Mouse (Mus musculus): ENCODE data around the gene Slit3. TPM values are rescaled to one million over a fixed set of nuclear protein-coding genes. Genes with fewer than 3 reads are reported as not detected.

Slit3 gene
- polyA plus RNA-seq, 2 experiments: 0.20 to 0.23 TPM

DNA sequence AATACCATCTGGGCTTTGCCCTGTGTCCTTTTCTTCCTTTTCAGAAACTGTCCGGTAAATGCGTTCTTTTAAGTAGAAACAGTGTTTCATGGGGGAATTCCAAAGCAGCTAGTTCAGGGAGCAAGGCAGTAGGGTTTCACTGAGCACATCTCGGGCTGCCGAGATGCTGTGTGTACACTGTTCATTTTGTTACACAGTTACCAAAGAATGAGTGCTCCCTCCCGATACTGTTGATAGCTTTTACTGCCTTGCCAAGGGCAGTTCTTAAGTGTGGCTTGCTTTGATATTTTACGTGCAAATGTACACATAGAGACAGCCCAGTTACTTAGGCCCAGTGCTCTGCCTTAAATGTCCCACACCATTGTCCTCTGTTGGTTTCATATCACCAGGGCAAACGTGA lies 516.1 kb downstream of the Slit3 start:
- H3K4me2 ChIP-seq (ENCODE audit: low read depth): no peak overlapping the region
- H3K4me1 ChIP-seq (replicated peaks; ENCODE audit: control insufficient read depth in 2 of 2, insufficient read depth in 2 of 2, low read length in 1 of 2): no peaks in the 10 kb centered on the region
- H3K9ac ChIP-seq (replicated peaks): no peak overlapping the region
- no peak for TF ChIP-seq CTCF (IDR thresholded peaks at IDR 0.05; ENCODE audit: low read depth)
- TF ChIP-seq EP300 (IDR thresholded peaks at IDR 0.05; ENCODE audit: low read depth): no peak
- no peak for ATAC-seq (ENCODE audit: insufficient read depth)
- H3K36me3 ChIP-seq (replicated peaks; ENCODE audit: control insufficient read depth, insufficient read depth, low read depth): no peaks in the 10 kb centered on the region
- no peaks in the 10 kb centered on the region for H3K27me3 ChIP-seq (ENCODE audit: control insufficient read depth, insufficient read depth, low read length)
- H3K9me3 ChIP-seq (ENCODE audit: control insufficient read depth, low read length): no peaks in the 10 kb centered on the region
- WGBS (ENCODE audit: insufficient replicate concordance): 63% methylated on average over 7 of the region's 7 CpGs
- H3K27ac ChIP-seq: no peak overlapping the region
- no peak for DNase-seq (ENCODE audit: low read depth in 3 of 3, low spot score in 3 of 3)
- H3K4me3 ChIP-seq (ENCODE audit: insufficient read depth in 1 of 2, low read depth in 2 of 2, low read length in 2 of 2): no peak overlapping the region

DNA sequence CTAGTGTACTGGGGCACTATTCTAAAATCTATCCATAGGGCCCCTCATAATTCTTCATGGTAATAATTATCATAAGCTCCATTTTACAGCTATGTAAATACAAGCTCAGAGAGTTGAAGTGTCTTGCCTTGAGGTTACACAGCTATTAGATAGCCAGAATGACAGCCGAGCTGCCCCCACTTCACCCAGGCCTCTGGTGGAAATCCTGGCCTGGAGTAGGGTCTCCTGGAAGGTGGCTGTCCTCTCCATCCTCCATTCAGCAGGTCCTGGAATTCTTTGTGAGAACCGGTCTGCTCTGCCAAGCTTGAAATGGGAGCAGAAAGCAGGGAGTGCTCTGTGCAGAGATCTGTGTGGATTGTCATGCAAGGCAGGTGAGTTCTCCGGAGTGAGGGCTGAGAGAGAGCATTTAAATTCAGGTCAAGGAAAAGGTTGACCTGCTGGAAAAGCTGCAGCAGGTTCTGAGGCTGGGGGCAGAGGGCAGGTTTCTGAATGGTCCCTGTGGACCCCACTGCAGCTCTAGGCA lies 517.9 kb downstream of the Slit3 start:
- no peak overlapping the region for H3K4me2 ChIP-seq (ENCODE audit: low read depth)
- H3K4me1 ChIP-seq (replicated peaks; ENCODE audit: control insufficient read depth in 2 of 2, insufficient read depth in 2 of 2, low read length in 1 of 2): no peaks in the 10 kb centered on the region
- H3K27ac ChIP-seq: no peak overlapping the region
- DNase-seq (ENCODE audit: low read depth in 3 of 3, low spot score in 3 of 3) (no peak), ATAC-seq (ENCODE audit: insufficient read depth) (no peak)
- H3K9me3 ChIP-seq (ENCODE audit: control insufficient read depth, low read length): no peaks in the 10 kb centered on the region
- no peak overlapping the region for H3K4me3 ChIP-seq (ENCODE audit: insufficient read depth in 1 of 2, low read depth in 2 of 2, low read length in 2 of 2)
- no peak for TF ChIP-seq EP300 (IDR thresholded peaks at IDR 0.05; ENCODE audit: low read depth)
- no peak for TF ChIP-seq CTCF (IDR thresholded peaks at IDR 0.05; ENCODE audit: low read depth)
- H3K9ac ChIP-seq (replicated peaks): no peak overlapping the region
- WGBS (ENCODE audit: insufficient replicate concordance): 36% methylated on average over 3 of the region's 3 CpGs
- no peaks in the 10 kb centered on the region for H3K36me3 ChIP-seq (replicated peaks; ENCODE audit: control insufficient read depth, insufficient read depth, low read depth)
- no peaks in the 10 kb centered on the region for H3K27me3 ChIP-seq (ENCODE audit: control insufficient read depth, insufficient read depth, low read length)

DNA sequence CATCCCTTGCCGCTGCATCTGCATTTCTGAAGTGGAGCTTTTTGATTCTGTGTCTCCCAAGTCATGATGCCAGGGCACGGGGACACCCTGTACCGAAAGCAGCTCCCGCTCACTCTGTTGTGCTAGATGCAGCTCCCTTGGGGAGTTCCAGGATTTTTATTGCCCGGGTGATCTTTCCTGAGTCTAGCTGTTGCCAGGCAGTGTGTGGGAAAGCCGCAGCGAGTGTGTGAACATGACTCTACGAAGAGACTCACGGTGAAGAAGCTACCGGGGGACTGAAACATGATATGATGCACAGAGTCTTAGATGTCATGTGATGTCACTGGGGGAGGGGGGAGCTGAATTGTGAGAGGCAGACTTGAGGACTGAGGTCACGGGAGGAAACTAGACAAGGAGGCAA lies 518.4 kb downstream of the Slit3 start:
- Histone ChIP-seq H3K4me2 (ENCODE audit: low read depth) (no peak overlapping the region), H3K9ac (replicated peaks) (no peak overlapping the region), H3K4me1 (replicated peaks; ENCODE audit: control insufficient read depth in 2 of 2, insufficient read depth in 2 of 2, low read length in 1 of 2) (no peaks in the 10 kb centered on the region), H3K27me3 (ENCODE audit: control insufficient read depth, insufficient read depth, low read length) (no peaks in the 10 kb centered on the region), H3K27ac (no peak overlapping the region), H3K36me3 (replicated peaks; ENCODE audit: control insufficient read depth, insufficient read depth, low read depth) (no peaks in the 10 kb centered on the region), H3K9me3 (ENCODE audit: control insufficient read depth, low read length) (no peaks in the 10 kb centered on the region), H3K4me3 (ENCODE audit: insufficient read depth in 1 of 2, low read depth in 2 of 2, low read length in 2 of 2) (no peak overlapping the region)
- no peak for ATAC-seq (ENCODE audit: insufficient read depth)
- 49% methylated on average over 11 of the region's 11 CpGs for WGBS (ENCODE audit: insufficient replicate concordance)
- no peak for DNase-seq (ENCODE audit: low read depth in 3 of 3, low spot score in 3 of 3)
- no peak for TF ChIP-seq EP300 (IDR thresholded peaks at IDR 0.05; ENCODE audit: low read depth)
- TF ChIP-seq CTCF (IDR thresholded peaks at IDR 0.05; ENCODE audit: low read depth): no peak

DNA sequence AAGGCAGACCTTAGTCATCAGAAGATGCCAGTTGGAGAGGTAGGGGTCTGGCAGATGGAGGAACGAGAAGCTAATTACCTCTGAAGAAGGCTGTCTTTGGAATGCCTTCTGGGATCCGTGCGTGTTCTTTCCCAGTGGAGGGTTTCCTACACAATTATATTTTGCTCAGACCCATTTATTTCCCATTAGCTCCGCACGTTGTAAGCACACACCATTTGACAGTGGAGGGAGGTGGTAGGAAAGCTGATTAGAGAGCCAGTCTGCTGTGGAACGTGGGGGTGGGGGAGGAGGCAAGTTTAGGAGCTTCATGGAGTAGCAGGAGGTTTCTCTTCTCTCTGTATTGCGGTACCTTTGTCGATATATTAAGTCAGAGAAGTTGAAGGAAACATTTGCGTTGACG lies 530.3 kb downstream of the Slit3 start:
- H3K4me3 ChIP-seq (ENCODE audit: insufficient read depth in 1 of 2, low read depth in 2 of 2, low read length in 2 of 2): no peak overlapping the region
- no peak overlapping the region for H3K9ac ChIP-seq (replicated peaks)
- no peaks in the 10 kb centered on the region for H3K36me3 ChIP-seq (replicated peaks; ENCODE audit: control insufficient read depth, insufficient read depth, low read depth)
- DNase-seq (ENCODE audit: low read depth in 3 of 3, low spot score in 3 of 3) (no peak), ATAC-seq (ENCODE audit: insufficient read depth) (no peak)
- no peak for TF ChIP-seq CTCF (IDR thresholded peaks at IDR 0.05; ENCODE audit: low read depth)
- TF ChIP-seq EP300 (IDR thresholded peaks at IDR 0.05; ENCODE audit: low read depth): no peak
- H3K9me3 ChIP-seq (ENCODE audit: control insufficient read depth, low read length): no peaks in the 10 kb centered on the region
- 66% methylated on average over 10 of the region's 10 CpGs for WGBS (ENCODE audit: insufficient replicate concordance)
- H3K4me2 ChIP-seq (ENCODE audit: low read depth): no peak overlapping the region
- H3K4me1 ChIP-seq (replicated peaks; ENCODE audit: control insufficient read depth in 2 of 2, insufficient read depth in 2 of 2, low read length in 1 of 2): no peaks in the 10 kb centered on the region
- no peak overlapping the region for H3K27ac ChIP-seq
- no peaks in the 10 kb centered on the region for H3K27me3 ChIP-seq (ENCODE audit: control insufficient read depth, insufficient read depth, low read length)

DNA sequence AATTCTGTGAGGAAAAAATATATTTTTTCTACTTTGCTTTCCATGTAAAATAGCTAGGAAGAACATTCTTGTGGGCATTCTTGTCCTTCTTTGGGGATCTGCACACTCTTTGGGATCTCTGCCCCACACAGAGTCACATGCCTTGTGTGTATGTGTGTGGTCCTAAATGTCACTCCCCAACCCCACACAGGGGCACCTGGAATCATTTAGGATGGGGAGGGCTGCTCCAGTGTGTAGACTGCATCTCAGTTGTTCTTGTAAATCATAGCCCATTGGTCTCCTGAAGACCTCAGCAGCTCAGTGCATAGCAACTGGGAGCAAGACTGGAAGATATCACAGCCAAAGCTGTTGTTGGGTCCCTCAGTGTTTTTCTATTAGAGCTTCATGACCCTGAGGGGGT lies 534.8 kb downstream of the Slit3 start:
- Histone ChIP-seq H3K36me3 (replicated peaks; ENCODE audit: control insufficient read depth, insufficient read depth, low read depth) (no peaks in the 10 kb centered on the region), H3K27me3 (ENCODE audit: control insufficient read depth, insufficient read depth, low read length) (no peaks in the 10 kb centered on the region), H3K9me3 (ENCODE audit: control insufficient read depth, low read length) (no peaks in the 10 kb centered on the region), H3K4me2 (ENCODE audit: low read depth) (no peak overlapping the region), H3K4me1 (replicated peaks; ENCODE audit: control insufficient read depth in 2 of 2, insufficient read depth in 2 of 2, low read length in 1 of 2) (no peaks in the 10 kb centered on the region), H3K4me3 (ENCODE audit: insufficient read depth in 1 of 2, low read depth in 2 of 2, low read length in 2 of 2) (no peak overlapping the region), H3K27ac (no peak overlapping the region), H3K9ac (replicated peaks) (no peak overlapping the region)
- ATAC-seq (ENCODE audit: insufficient read depth): no peak
- TF ChIP-seq EP300 (IDR thresholded peaks at IDR 0.05; ENCODE audit: low read depth) (no peak), CTCF (IDR thresholded peaks at IDR 0.05; ENCODE audit: low read depth) (no peak)
- no peak for DNase-seq (ENCODE audit: low read depth in 3 of 3, low spot score in 3 of 3)

Data from liver, embryonic 14.5 days (tissue).